Mouse (Mus musculus) heart, adult 2 months (tissue): ENCODE measurements around the gene Mpst.

Experiments used
- CTCF ChIP-seq: fragments of 200-600 bp; IDR thresholded peaks from 2 replicates; pipeline ENCODE4 v1.8.1; 2022; ENCODE audit warnings: antibody characterized with exemption, mild to moderate bottlenecking, moderate library complexity
- EP300 ChIP-seq: fragments of 200-500 bp; IDR thresholded peaks from 2 replicates; pipeline ENCODE4 v1.6.1; 2011; ENCODE audit warnings: low read depth, low read length, control low read depth; ENCODE audit not compliant: insufficient read depth
- POLR2A ChIP-seq: fragments of 200-500 bp; IDR thresholded peaks from 2 replicates; pipeline ENCODE4 v1.6.1; 2011; ENCODE audit warnings: mild to moderate bottlenecking, low read depth, low read length, control low read depth; ENCODE audit not compliant: insufficient read depth

DNA sequence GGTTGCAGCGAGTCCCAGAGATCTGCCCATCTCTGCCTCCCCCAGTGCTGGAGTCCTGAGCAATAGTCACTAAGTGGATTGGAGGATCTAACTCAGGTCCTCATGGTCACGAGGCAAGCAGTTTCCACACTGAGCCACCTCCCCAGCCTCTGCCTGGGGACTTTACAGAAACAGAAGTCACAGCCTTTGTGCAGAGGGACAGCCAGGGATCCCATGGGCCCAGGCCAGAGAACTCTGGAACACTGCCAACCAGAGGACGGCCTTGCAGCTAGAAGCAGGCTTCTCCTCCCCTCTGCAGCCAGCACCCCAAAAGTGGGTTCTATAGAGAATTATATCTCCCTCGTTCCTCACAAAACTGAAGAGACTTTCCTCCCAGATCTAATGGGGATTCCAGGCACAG, 4.3 kb upstream of the Mpst start:
- 0 out of 2 replicates have a peak, but pooled peaks have one; percentile 39 for TF ChIP-seq EP300
- no peak for TF ChIP-seq CTCF
- TF ChIP-seq POLR2A, result no peak
